Mouse (Mus musculus) kidney, embryonic 15.5 days (tissue): ENCODE results near the gene Ip6k1. TPM values are rescaled to one million over a fixed set of nuclear protein-coding genes. Genes with fewer than 3 reads are reported as not detected.
"Not testable (repeated sequence)": the region's sequence is repeated elsewhere in the genome, so short reads cannot be mapped to it uniquely, and the experiment has no call there.

Experiments
- ATAC-seq: fragments of 200-750 bp; cut with Nextera tagmentation; replicated peaks from 2 replicates; pipeline ENCODE4 v1.8.0; 2017; ENCODE audit warnings: moderate TSS enrichment; ENCODE audit not compliant: low FRiP score
- H3K27ac ChIP-seq: fragments of 300-500 bp; sonication (generic); 2 replicates; pipeline ENCODE4 v1.5.1; 2015; ENCODE audit warnings: mild to moderate bottlenecking, inconsistent platforms
- H3K27me3 ChIP-seq: fragments of 300-500 bp; sonication (generic); 2 replicates; pipeline ENCODE4 v1.6.1; 2015; ENCODE audit warnings: inconsistent platforms
- H3K36me3 ChIP-seq: fragments of 300-500 bp; sonication (generic); 2 replicates; pipeline ENCODE4 v1.6.1; 2015; ENCODE audit warnings: inconsistent platforms
- H3K4me1 ChIP-seq: fragments of 300-500 bp; sonication (generic); 2 replicates; pipeline ENCODE4 v1.6.1; 2015; ENCODE audit warnings: inconsistent platforms
- H3K4me2 ChIP-seq: fragments of 300-500 bp; sonication (generic); 2 replicates; pipeline ENCODE4 v1.6.1; 2015; ENCODE audit warnings: moderate library complexity, mild to moderate bottlenecking, inconsistent platforms
- H3K4me3 ChIP-seq: fragments of 300-500 bp; sonication (generic); replicated peaks from 2 replicates; pipeline ENCODE4 v1.5.1; 2015; ENCODE audit warnings: mild to moderate bottlenecking, inconsistent platforms
- H3K9ac ChIP-seq: fragments of 300-500 bp; sonication (generic); 2 replicates; pipeline ENCODE4 v1.6.1; 2015; ENCODE audit warnings: mild to moderate bottlenecking, inconsistent platforms
- H3K9me3 ChIP-seq: fragments of 300-500 bp; sonication (generic); replicated peaks from 2 replicates; pipeline ENCODE4 v1.6.1; 2016; ENCODE audit warnings: inconsistent platforms
- WGBS: fragments of 180-500 bp; shearing (Covaris S2); methylation state at CpG from one replicate; pipeline ENCODE4 v1.1.7; 2015; ENCODE audit warnings: mixed read lengths; 5-methylcytosine and 5-hydroxymethylcytosine counted together
- polyA plus RNA-seq: library from polyadenylated mRNA; unstranded; fragments of >200 nt; fragmentation: Nextera tagmentation; extraction: Ambion mirVana; gene quantifications from 2 replicates; pipeline ENCODE4 v1.2.1, GENCODE M21; 2015

Gene Ip6k1
- polyA plus RNA-seq, 1 experiment from 2014 or later: 54.8 TPM

GRCm38 (mm10) chr9:108010385-108010784 lies 8.1 kb downstream of the Ip6k1 start:
- Histone ChIP-seq H3K27ac (no peak overlapping the region), H3K36me3 (peaks cover 16% of the 10 kb centered on the region), H3K4me2 (no peak overlapping the region), H3K9me3 (no peaks in the 10 kb centered on the region), H3K27me3 (no peaks in the 10 kb centered on the region), H3K9ac (no peak overlapping the region), H3K4me3 (no peak overlapping the region), H3K4me1 (0 out of 2 replicates have a peak, but pooled peaks cover 3% of the 10 kb centered on the region)
- ATAC-seq: no peak

- peaks cover 22% of the 10 kb centered on the region for H3K36me3 ChIP-seq
- WGBS: 100% methylated on average over 2 of the region's 2 CpGs
- H3K9me3 ChIP-seq, H3K4me2 ChIP-seq, H3K4me3 ChIP-seq, H3K27ac ChIP-seq, H3K9ac ChIP-seq, H3K4me1 ChIP-seq, H3K27me3 ChIP-seq, ATAC-seq: not testable (repeated sequence)
Measured at GRCm38 (mm10) chr9:108013577-108013976, 11.3 kb downstream of the Ip6k1 start.

- no peak for ATAC-seq
Measured at GRCm38 (mm10) chr9:108017127-108017526, 14.8 kb downstream of the Ip6k1 start.

GRCm38 (mm10) chr9:108020741-108021140 lies 18.4 kb downstream of the Ip6k1 start:
- peaks cover 28% of the 10 kb centered on the region for H3K36me3 ChIP-seq
- no peak overlapping the region for H3K4me3 ChIP-seq
- H3K9ac ChIP-seq: no peak overlapping the region
- H3K4me2 ChIP-seq: no peak overlapping the region
- WGBS: 92% methylated on average over 1 of the region's 1 CpGs
- no peaks in the 10 kb centered on the region for H3K9me3 ChIP-seq
- peaks cover 4% of the 10 kb centered on the region; the same call in 1 of the 2 replicates for H3K4me1 ChIP-seq
- ATAC-seq: no peak
- H3K27me3 ChIP-seq: no peaks in the 10 kb centered on the region
- H3K27ac ChIP-seq: no peak overlapping the region

More at GRCm38 (mm10) chr9:108017127-108017526, 14.8 kb downstream of the Ip6k1 start:
- peaks cover 4% of the 10 kb centered on the region; the same call in 1 of the 2 replicates for H3K4me1 ChIP-seq
- no peak overlapping the region for H3K9ac ChIP-seq
- H3K27me3 ChIP-seq: no peaks in the 10 kb centered on the region
- H3K4me2 ChIP-seq: no peak overlapping the region
- H3K4me3 ChIP-seq: no peak overlapping the region
- 88% methylated on average over 3 of the region's 3 CpGs for WGBS
- no peak overlapping the region for H3K27ac ChIP-seq
- peaks cover 22% of the 10 kb centered on the region for H3K36me3 ChIP-seq
- H3K9me3 ChIP-seq: no peaks in the 10 kb centered on the region

GRCm38 (mm10) chr9:108023216-108023615 lies 20.9 kb downstream of the Ip6k1 start:
- Histone ChIP-seq H3K9me3 (no peaks in the 10 kb centered on the region), H3K27me3 (no peaks in the 10 kb centered on the region), H3K36me3 (peaks cover 44% of the 10 kb centered on the region), H3K4me2 (no peak overlapping the region), H3K9ac (no peak overlapping the region), H3K27ac (no peak overlapping the region), H3K4me1 (peaks cover 4% of the 10 kb centered on the region; the same call in 1 of the 2 replicates), H3K4me3 (no peak overlapping the region)
- WGBS: 93% methylated on average over 3 of the region's 3 CpGs
- ATAC-seq: no peak

GRCm38 (mm10) chr9:108026584-108026983 lies 24.3 kb downstream of the Ip6k1 start:
- no peak overlapping the region for H3K4me3 ChIP-seq
- H3K4me2 ChIP-seq: no peak overlapping the region
- no peaks in the 10 kb centered on the region for H3K9me3 ChIP-seq
- H3K36me3 ChIP-seq: peaks cover 67% of the 10 kb centered on the region
- H3K9ac ChIP-seq: no peak overlapping the region
- H3K27ac ChIP-seq: no peak overlapping the region
- no peaks in the 10 kb centered on the region for H3K4me1 ChIP-seq
- H3K27me3 ChIP-seq: no peaks in the 10 kb centered on the region
- ATAC-seq: no peak
- 93% methylated on average over 3 of the region's 3 CpGs for WGBS

GRCm38 (mm10) chr9:108027867-108028266 lies 25.6 kb downstream of the Ip6k1 start:
- Histone ChIP-seq H3K27me3 (no peaks in the 10 kb centered on the region), H3K4me2 (no peak overlapping the region), H3K4me3 (no peak overlapping the region), H3K9me3 (no peaks in the 10 kb centered on the region), H3K4me1 (no peaks in the 10 kb centered on the region), H3K27ac (no peak overlapping the region), H3K36me3 (peaks cover 76% of the 10 kb centered on the region), H3K9ac (no peak overlapping the region)
- 96% methylated on average over 3 of the region's 3 CpGs for WGBS
- no peak for ATAC-seq

- H3K9me3 ChIP-seq: no peaks in the 10 kb centered on the region
- no peak overlapping the region for H3K9ac ChIP-seq
- 91% methylated on average over 5 of the region's 5 CpGs for WGBS
- peaks cover 77% of the 10 kb centered on the region for H3K36me3 ChIP-seq
- no peaks in the 10 kb centered on the region for H3K4me1 ChIP-seq
- H3K4me3 ChIP-seq: no peak overlapping the region
- H3K27ac ChIP-seq: no peak overlapping the region
- H3K4me2 ChIP-seq: no peak overlapping the region
- no peak for ATAC-seq
- H3K27me3 ChIP-seq: no peaks in the 10 kb centered on the region
Measured at GRCm38 (mm10) chr9:108032126-108032525, 29.8 kb downstream of the Ip6k1 start.

- no peak for ATAC-seq
- Histone ChIP-seq H3K36me3 (peaks cover 77% of the 10 kb centered on the region), H3K9me3 (no peaks in the 10 kb centered on the region), H3K4me1 (no peaks in the 10 kb centered on the region), H3K27me3 (no peaks in the 10 kb centered on the region), H3K4me3 (no peak overlapping the region), H3K27ac (no peak overlapping the region), H3K4me2 (no peak overlapping the region), H3K9ac (no peak overlapping the region)
- 93% methylated on average over 2 of the region's 2 CpGs for WGBS
Measured at GRCm38 (mm10) chr9:108035331-108036156, 33.2 kb downstream of the Ip6k1 start.

GRCm38 (mm10) chr9:108044751-108045492 lies 42.6 kb downstream of the Ip6k1 start:
- peaks cover 18% of the 10 kb centered on the region for H3K4me1 ChIP-seq
- 96% methylated on average over 8 of the region's 8 CpGs for WGBS
- peaks cover 65% of the 10 kb centered on the region for H3K36me3 ChIP-seq
- no peaks in the 10 kb centered on the region for H3K9me3 ChIP-seq
- no peak overlapping the region for H3K4me3 ChIP-seq
- no peaks in the 10 kb centered on the region for H3K27me3 ChIP-seq
- no peak overlapping the region for H3K4me2 ChIP-seq
- no peak for ATAC-seq
- H3K27ac ChIP-seq: no peak overlapping the region
- H3K9ac ChIP-seq: no peak overlapping the region

- WGBS: 91% methylated on average over 4 of the region's 4 CpGs
- H3K4me3 ChIP-seq: no peak overlapping the region
- no peaks in the 10 kb centered on the region for H3K27me3 ChIP-seq
- no peaks in the 10 kb centered on the region for H3K9me3 ChIP-seq
- H3K27ac ChIP-seq: no peak overlapping the region
- no peak overlapping the region for H3K4me2 ChIP-seq
- peaks cover 66% of the 10 kb centered on the region for H3K36me3 ChIP-seq
- H3K4me1 ChIP-seq: peaks cover 26% of the 10 kb centered on the region
- ATAC-seq: no peak
- H3K9ac ChIP-seq: no peak overlapping the region
Measured at GRCm38 (mm10) chr9:108046582-108046981, 44.3 kb downstream of the Ip6k1 start.
